Mouse (Mus musculus): ENCODE data around the gene Edaradd. TPM values are rescaled to one million over a fixed set of nuclear protein-coding genes. Genes with fewer than 3 reads are reported as not detected.

The Edaradd gene
- polyA plus RNA-seq, 1 experiment from 2014 or later = 1.1 TPM

DNA sequence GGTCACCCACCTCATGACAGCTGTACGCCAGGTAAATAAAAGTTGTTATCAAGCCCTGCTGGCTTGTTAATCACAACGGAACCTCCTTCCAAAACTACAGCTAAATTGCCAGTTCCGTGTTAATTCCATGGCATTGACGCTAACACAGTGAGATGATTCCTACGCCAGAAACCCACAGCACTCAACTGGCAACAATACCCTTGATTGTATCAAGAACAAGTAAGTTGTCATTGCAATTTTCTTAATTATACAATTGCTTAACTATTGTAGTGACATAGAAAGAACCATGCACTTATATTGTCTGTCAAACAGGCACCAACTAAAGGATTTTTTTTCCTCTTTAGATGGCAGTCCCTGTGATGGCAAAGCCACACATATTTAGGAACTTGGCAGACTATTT lies 23.0 kb upstream of the Edaradd start:
- Histone ChIP-seq H3K9me3 (no peaks in the 10 kb centered on the region), H3K27ac (no peak overlapping the region), H3K4me1 (replicated peaks) (peaks cover 12% of the 10 kb centered on the region), H3K4me3 (no peak overlapping the region), H3K27me3 (ENCODE audit: insufficient read depth, poor library complexity, severe bottlenecking) (no peaks in the 10 kb centered on the region), H3K36me3 (no peaks in the 10 kb centered on the region)
- DNase-seq (ENCODE audit: low spot score) = no peak
- 86% methylated on average over 5 of the region's 5 CpGs for WGBS

GRCm38 (mm10) chr13:12542006-12542981 lies 22.1 kb upstream of the Edaradd start:
- WGBS = 15% methylated on average over 23 of the region's 23 CpGs
- peaks cover 12% of the 10 kb centered on the region for H3K4me1 ChIP-seq (replicated peaks)
- peak; percentile 68 for DNase-seq (ENCODE audit: low spot score)
- H3K27me3 ChIP-seq (ENCODE audit: insufficient read depth, poor library complexity, severe bottlenecking) = no peaks in the 10 kb centered on the region
- H3K4me3 ChIP-seq = peak overlapping the region; percentile 24
- H3K9me3 ChIP-seq = no peaks in the 10 kb centered on the region
- no peak overlapping the region for H3K27ac ChIP-seq
- no peaks in the 10 kb centered on the region for H3K36me3 ChIP-seq

GRCm38 (mm10) chr13:12540119-12540518 lies 19.9 kb upstream of the Edaradd start:
- 66% methylated on average over 13 of the region's 13 CpGs for WGBS
- H3K27me3 ChIP-seq (ENCODE audit: insufficient read depth, poor library complexity, severe bottlenecking) = no peaks in the 10 kb centered on the region
- no peak for DNase-seq (ENCODE audit: low spot score)

DNA sequence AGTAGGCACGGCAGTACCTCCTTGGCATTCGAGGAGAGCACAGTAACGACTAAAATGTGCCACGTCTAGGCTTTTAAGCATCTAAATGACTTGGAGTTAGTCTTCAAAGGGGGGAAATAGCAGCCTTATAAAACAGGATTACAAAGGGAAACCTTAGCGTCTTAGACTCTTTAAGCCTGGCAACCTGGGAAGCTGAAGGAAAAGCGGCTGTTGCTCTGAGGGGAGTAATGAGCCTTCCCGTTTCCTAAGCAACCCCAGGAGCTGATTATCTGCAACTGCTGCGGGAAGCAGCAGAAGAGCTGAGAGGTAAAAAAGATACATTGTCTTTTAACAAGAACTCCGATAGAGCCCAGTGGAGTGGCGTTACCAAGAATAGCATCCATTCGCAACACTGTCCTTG lies 19.5 kb upstream of the Edaradd start:
- DNase-seq (ENCODE audit: low spot score) = no peak
- H3K9me3 ChIP-seq = peaks cover 4% of the 10 kb centered on the region; the same call in 1 of the 2 replicates
- H3K4me3 ChIP-seq = no peak overlapping the region
- no peaks in the 10 kb centered on the region for H3K36me3 ChIP-seq
- H3K27ac ChIP-seq = no peak overlapping the region
- peaks cover 12% of the 10 kb centered on the region for H3K4me1 ChIP-seq (replicated peaks)
- no peaks in the 10 kb centered on the region for H3K27me3 ChIP-seq (ENCODE audit: insufficient read depth, poor library complexity, severe bottlenecking)
- WGBS = 34% methylated on average over 11 of the region's 11 CpGs

More at GRCm38 (mm10) chr13:12540119-12540518, 19.9 kb upstream of the Edaradd start:
- peaks cover 12% of the 10 kb centered on the region for H3K4me1 ChIP-seq (replicated peaks)
- H3K9me3 ChIP-seq = peaks cover 4% of the 10 kb centered on the region; the same call in 1 of the 2 replicates
- H3K4me3 ChIP-seq = no peak overlapping the region
- H3K36me3 ChIP-seq = no peaks in the 10 kb centered on the region
- H3K27ac ChIP-seq = no peak overlapping the region

DNA sequence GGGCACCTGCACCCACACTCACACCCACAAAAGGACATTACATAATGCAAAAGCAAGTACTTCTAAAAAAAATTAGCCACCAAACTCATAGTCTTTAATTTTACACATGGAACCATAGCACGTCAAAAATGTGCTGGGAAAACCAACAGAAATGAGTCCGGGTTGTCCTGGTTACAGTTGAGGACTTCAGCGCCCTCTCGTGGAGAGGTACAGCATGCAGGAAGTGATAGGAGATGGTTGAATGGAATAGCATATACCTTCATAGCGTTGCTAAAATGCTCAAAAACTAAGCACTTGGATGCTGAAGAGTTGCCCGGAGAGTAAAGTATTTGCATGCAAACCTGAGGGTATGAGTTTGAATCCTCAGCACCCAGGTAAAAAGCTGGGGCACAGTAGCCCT lies 17.7 kb upstream of the Edaradd start:
- H3K27ac ChIP-seq = no peak overlapping the region
- no peak for DNase-seq (ENCODE audit: low spot score)
- no peaks in the 10 kb centered on the region for H3K36me3 ChIP-seq
- WGBS = 78% methylated on average over 6 of the region's 6 CpGs
- no peaks in the 10 kb centered on the region for H3K27me3 ChIP-seq (ENCODE audit: insufficient read depth, poor library complexity, severe bottlenecking)
- H3K9me3 ChIP-seq = peaks cover 4% of the 10 kb centered on the region; the same call in 1 of the 2 replicates
- H3K4me1 ChIP-seq (replicated peaks) = peaks cover 12% of the 10 kb centered on the region
- no peak overlapping the region for H3K4me3 ChIP-seq

GRCm38 (mm10) chr13:12534628-12535027 lies 14.4 kb upstream of the Edaradd start:
- no peak overlapping the region for H3K27ac ChIP-seq
- peaks cover 4% of the 10 kb centered on the region; the same call in 1 of the 2 replicates for H3K9me3 ChIP-seq
- H3K4me1 ChIP-seq (replicated peaks) = 0 out of 2 replicates have a peak, but pooled peaks cover under 1% of the 10 kb centered on the region
- no peak for DNase-seq (ENCODE audit: low spot score)
- no peaks in the 10 kb centered on the region for H3K36me3 ChIP-seq
- no peak overlapping the region for H3K4me3 ChIP-seq
- no peaks in the 10 kb centered on the region for H3K27me3 ChIP-seq (ENCODE audit: insufficient read depth, poor library complexity, severe bottlenecking)
- 81% methylated on average over 3 of the region's 3 CpGs for WGBS

DNA sequence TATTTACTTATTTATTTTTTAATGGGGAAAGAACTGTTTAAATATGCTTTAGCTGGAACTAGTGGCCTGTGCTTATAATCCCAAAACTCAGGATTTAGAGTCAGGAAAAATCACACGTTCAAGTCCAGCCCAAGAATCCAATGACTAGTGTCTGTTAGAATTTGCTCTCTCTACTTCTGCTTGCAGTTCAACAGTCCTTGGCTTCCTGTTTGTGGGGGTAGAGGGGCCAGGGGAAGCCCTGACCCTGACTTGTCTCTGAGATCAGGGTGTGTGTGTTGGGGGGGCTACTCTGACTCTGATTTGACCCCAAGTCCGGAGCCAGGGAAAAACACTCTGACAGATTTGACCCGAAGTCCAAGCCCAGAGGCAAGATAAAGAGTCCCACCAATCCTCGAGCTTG lies 5.4 kb upstream of the Edaradd start:
- no peaks in the 10 kb centered on the region for H3K4me1 ChIP-seq (replicated peaks)
- H3K4me3 ChIP-seq = no peak overlapping the region
- H3K27ac ChIP-seq = no peak overlapping the region
- WGBS = 91% methylated on average over 4 of the region's 4 CpGs
- peaks cover 9% of the 10 kb centered on the region for H3K27me3 ChIP-seq (ENCODE audit: insufficient read depth, poor library complexity, severe bottlenecking)
- no peaks in the 10 kb centered on the region for H3K9me3 ChIP-seq
- no peak for DNase-seq (ENCODE audit: low spot score)
- H3K36me3 ChIP-seq = no peaks in the 10 kb centered on the region

- peaks cover 4% of the 10 kb centered on the region; the same call in 1 of the 2 replicates for H3K4me1 ChIP-seq (replicated peaks)
- H3K9me3 ChIP-seq = no peaks in the 10 kb centered on the region
- H3K4me3 ChIP-seq = no peak overlapping the region
- peaks cover 31% of the 10 kb centered on the region for H3K27me3 ChIP-seq (ENCODE audit: insufficient read depth, poor library complexity, severe bottlenecking)
- no peaks in the 10 kb centered on the region for H3K36me3 ChIP-seq
- DNase-seq (ENCODE audit: low spot score) = no peak
- no peak overlapping the region for H3K27ac ChIP-seq
Observed at GRCm38 (mm10) chr13:12522346-12522745, 2.1 kb upstream of the Edaradd start.

GRCm38 (mm10) chr13:12519371-12519770 lies 867 bp downstream of the Edaradd start:
- Histone ChIP-seq H3K36me3 (no peaks in the 10 kb centered on the region), H3K4me1 (replicated peaks) (peaks cover 4% of the 10 kb centered on the region; the same call in 1 of the 2 replicates), H3K4me3 (peak overlapping the region; percentile 64), H3K9me3 (no peaks in the 10 kb centered on the region), H3K27ac (no peak overlapping the region), H3K27me3 (ENCODE audit: insufficient read depth, poor library complexity, severe bottlenecking) (peaks cover 35% of the 10 kb centered on the region)
- 5% methylated on average over 18 of the region's 18 CpGs for WGBS
- DNase-seq (ENCODE audit: low spot score) = peak; percentile 24

GRCm38 (mm10) chr13:12511189-12511965 lies 8.9 kb downstream of the Edaradd start:
- Histone ChIP-seq H3K36me3 (no peaks in the 10 kb centered on the region), H3K27ac (no peak overlapping the region), H3K4me1 (replicated peaks) (peaks cover 8% of the 10 kb centered on the region; the same call in 1 of the 2 replicates), H3K27me3 (ENCODE audit: insufficient read depth, poor library complexity, severe bottlenecking) (no peaks in the 10 kb centered on the region), H3K9me3 (no peaks in the 10 kb centered on the region), H3K4me3 (no peak overlapping the region)
- WGBS = 75% methylated on average over 9 of the region's 9 CpGs
- no peak for DNase-seq (ENCODE audit: low spot score)

DNA sequence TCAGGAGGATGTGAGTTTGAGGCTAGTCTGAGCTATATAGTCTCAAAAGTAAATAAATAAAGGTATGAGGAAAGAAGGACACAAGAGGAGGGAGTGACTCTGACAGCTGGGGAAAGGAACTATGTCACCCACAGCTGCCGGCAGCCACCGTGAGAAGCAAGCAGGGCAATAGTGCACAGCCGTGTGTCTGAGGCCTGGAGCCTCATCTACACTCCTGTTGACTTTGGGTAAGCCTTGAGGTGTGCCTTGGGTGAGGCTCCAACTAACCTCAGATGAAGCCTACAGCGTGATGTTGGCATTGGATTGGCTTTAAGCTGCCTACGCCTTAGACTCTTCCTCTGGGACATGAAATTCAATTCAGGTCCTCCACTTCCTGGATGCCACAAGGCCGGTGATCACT lies 10.2 kb downstream of the Edaradd start:
- Histone ChIP-seq H3K27ac (no peak overlapping the region), H3K4me1 (replicated peaks) (peaks cover 8% of the 10 kb centered on the region; the same call in 1 of the 2 replicates), H3K9me3 (no peaks in the 10 kb centered on the region), H3K27me3 (ENCODE audit: insufficient read depth, poor library complexity, severe bottlenecking) (no peaks in the 10 kb centered on the region), H3K36me3 (no peaks in the 10 kb centered on the region), H3K4me3 (no peak overlapping the region)
- no peak for DNase-seq (ENCODE audit: low spot score)
- 85% methylated on average over 6 of the region's 6 CpGs for WGBS

GRCm38 (mm10) chr13:12507426-12507825 lies 12.8 kb downstream of the Edaradd start:
- Histone ChIP-seq H3K27me3 (ENCODE audit: insufficient read depth, poor library complexity, severe bottlenecking) (no peaks in the 10 kb centered on the region), H3K4me3 (no peak overlapping the region), H3K27ac (no peak overlapping the region), H3K9me3 (no peaks in the 10 kb centered on the region), H3K36me3 (no peaks in the 10 kb centered on the region), H3K4me1 (replicated peaks) (peaks cover 19% of the 10 kb centered on the region)
- 92% methylated on average over 6 of the region's 6 CpGs for WGBS
- no peak for DNase-seq (ENCODE audit: low spot score)

DNA sequence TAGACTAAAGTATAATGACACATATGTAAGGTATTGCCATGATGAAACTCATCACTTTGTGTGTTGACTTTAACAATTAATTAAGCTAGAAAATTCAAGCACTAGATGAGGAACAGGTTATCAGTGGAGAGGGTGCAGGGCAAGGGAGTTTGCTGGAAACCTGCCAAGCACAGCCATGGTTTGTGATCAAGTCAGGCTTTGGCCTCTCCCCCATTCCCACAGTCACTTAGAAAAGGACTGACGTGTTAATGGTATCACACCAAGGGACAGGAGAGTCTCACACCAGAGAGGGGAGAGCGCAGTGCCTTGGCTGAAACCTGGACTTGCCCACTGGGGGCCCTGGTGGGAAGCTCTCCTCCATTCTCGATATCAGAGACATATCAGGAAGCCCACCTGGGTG lies 14.9 kb downstream of the Edaradd start:
- no peaks in the 10 kb centered on the region for H3K36me3 ChIP-seq
- 87% methylated on average over 3 of the region's 3 CpGs for WGBS
- peaks cover 12% of the 10 kb centered on the region for H3K4me1 ChIP-seq (replicated peaks)
- no peak for DNase-seq (ENCODE audit: low spot score)
- H3K4me3 ChIP-seq = no peak overlapping the region
- H3K27me3 ChIP-seq (ENCODE audit: insufficient read depth, poor library complexity, severe bottlenecking) = no peaks in the 10 kb centered on the region
- no peaks in the 10 kb centered on the region for H3K9me3 ChIP-seq
- no peak overlapping the region for H3K27ac ChIP-seq

Data from hindbrain, embryonic 10.5 days (tissue).